Mouse (Mus musculus): Measurements from ENCODE around the gene Gpx3. TPM values are rescaled to one million over a fixed set of nuclear protein-coding genes. Genes with fewer than 3 reads are reported as not detected.
"Not testable (repeated sequence)": the region's sequence is repeated elsewhere in the genome, so short reads cannot be mapped to it uniquely, and the experiment has no call there.

Gene Gpx3
- 84.0 and 89.6 TPM in 2 replicates for polyA plus RNA-seq (2014; fragmentation: Nextera tagmentation; extraction: Ambion mirVana)

- ATAC-seq (replicated peaks; ENCODE audit: low FRiP score): peak; percentile 71
- H3K36me3 ChIP-seq (ENCODE audit: control insufficient read depth, insufficient read depth, low read length): no peaks in the 10 kb centered on the region
- H3K27me3 ChIP-seq (replicated peaks; ENCODE audit: control insufficient read depth, insufficient read depth, low read length): no peaks in the 10 kb centered on the region
- H3K9me3 ChIP-seq (ENCODE audit: control insufficient read depth, low read length): no peaks in the 10 kb centered on the region
- no peak within 1 kb of the TSS for H3K27ac ChIP-seq (ENCODE audit: low read depth, low read length)
- peaks cover 16% of the 10 kb centered on the region for H3K4me1 ChIP-seq (replicated peaks; ENCODE audit: control insufficient read depth, insufficient read depth, low read length)
- WGBS: 17% methylated on average over 45 of the region's 45 CpGs
- H3K9ac ChIP-seq (ENCODE audit: low read depth, low read length): peak within 1 kb of the TSS; percentile 38; the same call in 1 of the 2 replicates
- peak within 1 kb of the TSS; percentile 77 for H3K4me2 ChIP-seq
- H3K4me3 ChIP-seq (ENCODE audit: low read depth, low read length): peak within 1 kb of the TSS; percentile 50
- peak; percentile 63 for DNase-seq (ENCODE audit: low spot score)
These were observed at the start of gene Gpx3 for GRCm38 (mm10) chr11:54902333-54903323. Gene Gpx3, plus strand, starts transcription at chr11:54902453.

GRCm38 (mm10) chr11:54858880-54859279, 43.4 kb upstream of the Gpx3 start:
- not testable (repeated sequence) for H3K9ac ChIP-seq (ENCODE audit: low read depth, low read length); H3K9me3 ChIP-seq (ENCODE audit: control insufficient read depth, low read length); H3K4me1 ChIP-seq (replicated peaks; ENCODE audit: control insufficient read depth, insufficient read depth, low read length); H3K27ac ChIP-seq (ENCODE audit: low read depth, low read length); H3K4me3 ChIP-seq (ENCODE audit: low read depth, low read length); H3K36me3 ChIP-seq (ENCODE audit: control insufficient read depth, insufficient read depth, low read length); H3K27me3 ChIP-seq (replicated peaks; ENCODE audit: control insufficient read depth, insufficient read depth, low read length); ATAC-seq (replicated peaks; ENCODE audit: low FRiP score); DNase-seq (ENCODE audit: low spot score)
- 90% methylated on average over 11 of the region's 12 CpGs for WGBS
- H3K4me2 ChIP-seq: peak overlapping the region; percentile 73; the same call in 1 of the 2 replicates

- ATAC-seq (replicated peaks; ENCODE audit: low FRiP score) (no peak), DNase-seq (ENCODE audit: low spot score) (no peak)
- no peaks in the 10 kb centered on the region for H3K36me3 ChIP-seq (ENCODE audit: control insufficient read depth, insufficient read depth, low read length)
- H3K9me3 ChIP-seq (ENCODE audit: control insufficient read depth, low read length): no peaks in the 10 kb centered on the region
- H3K9ac ChIP-seq (ENCODE audit: low read depth, low read length): peak overlapping the region; percentile 69
- peak overlapping the region; percentile 73 for H3K4me2 ChIP-seq
- H3K4me3 ChIP-seq (ENCODE audit: low read depth, low read length): peak overlapping the region; percentile 67
- H3K27me3 ChIP-seq (replicated peaks; ENCODE audit: control insufficient read depth, insufficient read depth, low read length): no peaks in the 10 kb centered on the region
- peak overlapping the region; percentile 44; the same call in 1 of the 2 replicates for H3K27ac ChIP-seq (ENCODE audit: low read depth, low read length)
- peaks cover 9% of the 10 kb centered on the region; the same call in 1 of the 2 replicates for H3K4me1 ChIP-seq (replicated peaks; ENCODE audit: control insufficient read depth, insufficient read depth, low read length)
- WGBS: 31% methylated on average over 11 of the region's 11 CpGs
These were observed 42.7 kb upstream of the Gpx3 start for GRCm38 (mm10) chr11:54859322-54860165.

- DNase-seq (ENCODE audit: low spot score) (peak; percentile 89), ATAC-seq (replicated peaks; ENCODE audit: low FRiP score) (peak; percentile 96)
- Histone ChIP-seq H3K4me2 (peak within 1 kb of the TSS; percentile 82), H3K4me3 (ENCODE audit: low read depth, low read length) (peak within 1 kb of the TSS; percentile 67), H3K36me3 (ENCODE audit: control insufficient read depth, insufficient read depth, low read length) (no peaks in the 10 kb centered on the region), H3K27me3 (replicated peaks; ENCODE audit: control insufficient read depth, insufficient read depth, low read length) (no peaks in the 10 kb centered on the region), H3K9ac (ENCODE audit: low read depth, low read length) (peak within 1 kb of the TSS; percentile 79), H3K27ac (ENCODE audit: low read depth, low read length) (peak within 1 kb of the TSS; percentile 94), H3K9me3 (ENCODE audit: control insufficient read depth, low read length) (no peaks in the 10 kb centered on the region), H3K4me1 (replicated peaks; ENCODE audit: control insufficient read depth, insufficient read depth, low read length) (peaks cover 11% of the 10 kb centered on the region)
- WGBS: under 1% methylated on average over 42 of the region's 42 CpGs
These were observed 41.8 kb upstream of the Gpx3 start, which contains the start of gene Lyrm7 for GRCm38 (mm10) chr11:54860256-54861038. Gene Lyrm7, minus strand, starts transcription at chr11:54860916.

- Histone ChIP-seq H3K27ac (ENCODE audit: low read depth, low read length) (peak overlapping the region; percentile 94), H3K27me3 (replicated peaks; ENCODE audit: control insufficient read depth, insufficient read depth, low read length) (no peaks in the 10 kb centered on the region), H3K4me1 (replicated peaks; ENCODE audit: control insufficient read depth, insufficient read depth, low read length) (peaks cover 14% of the 10 kb centered on the region), H3K4me3 (ENCODE audit: low read depth, low read length) (0 out of 2 replicates have a peak overlapping the region, but pooled peaks have one; percentile 67), H3K9me3 (ENCODE audit: control insufficient read depth, low read length) (no peaks in the 10 kb centered on the region), H3K36me3 (ENCODE audit: control insufficient read depth, insufficient read depth, low read length) (no peaks in the 10 kb centered on the region), H3K4me2 (peak overlapping the region; percentile 82), H3K9ac (ENCODE audit: low read depth, low read length) (no peak overlapping the region; the same call in 1 of the 2 replicates)
- ATAC-seq (replicated peaks; ENCODE audit: low FRiP score): no peak
- WGBS: 89% methylated on average over 5 of the region's 5 CpGs
- no peak for DNase-seq (ENCODE audit: low spot score)
These were observed 40.5 kb upstream of the Gpx3 start for GRCm38 (mm10) chr11:54861471-54862420.

GRCm38 (mm10) chr11:54862621-54863520, 39.4 kb upstream of the Gpx3 start:
- Histone ChIP-seq H3K36me3 (ENCODE audit: control insufficient read depth, insufficient read depth, low read length) (no peaks in the 10 kb centered on the region), H3K9me3 (ENCODE audit: control insufficient read depth, low read length) (no peaks in the 10 kb centered on the region), H3K4me1 (replicated peaks; ENCODE audit: control insufficient read depth, insufficient read depth, low read length) (peaks cover 19% of the 10 kb centered on the region), H3K4me2 (no peak overlapping the region), H3K9ac (ENCODE audit: low read depth, low read length) (no peak overlapping the region; the same call in 1 of the 2 replicates), H3K27ac (ENCODE audit: low read depth, low read length) (no peak overlapping the region), H3K27me3 (replicated peaks; ENCODE audit: control insufficient read depth, insufficient read depth, low read length) (no peaks in the 10 kb centered on the region), H3K4me3 (ENCODE audit: low read depth, low read length) (no peak overlapping the region)
- DNase-seq (ENCODE audit: low spot score): no peak
- no peak for ATAC-seq (replicated peaks; ENCODE audit: low FRiP score)
- WGBS: 45% methylated on average over 10 of the region's 10 CpGs

All from liver, embryonic 11.5 days (tissue).